Comparison of ENCODE assay signal across 12 mouse cellular contexts in the genomic region with DNA sequence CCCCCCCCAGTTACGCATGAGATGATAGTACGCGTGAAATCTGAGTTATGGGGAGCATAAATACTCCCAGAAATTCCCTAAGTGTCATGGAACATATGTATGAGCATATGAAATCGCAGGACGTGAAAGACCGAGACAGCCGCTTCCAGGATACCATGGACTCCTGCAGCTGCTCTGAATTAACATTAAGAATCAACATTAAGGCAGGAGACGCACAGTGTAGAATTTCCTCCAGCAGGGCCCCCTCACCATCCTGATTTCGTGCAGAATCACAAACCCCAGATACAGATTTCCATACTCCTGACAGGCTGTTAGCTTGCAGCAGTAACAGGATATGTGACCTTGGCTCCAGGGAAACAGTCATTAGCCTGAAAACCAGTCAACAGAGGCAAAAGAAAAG.
DNase-seq lines count a peak whose midpoint lies in the region; ATAC-seq and TF ChIP-seq lines count a peak whose summit lies in the region.
"Had no signal": no experiment of that assay in that cellular context is flagged by ENCODE, and none has a peak within 500 bp of the region (broad histone marks: within the 10 kb centered on the region; RNA-seq: fewer than 3 reads in every experiment).

No protein-coding gene starts in this region.

- 41% methylated on average over 9 of the region's 9 CpGs for WGBS in kidney, embryonic 14.5 days
- 68% methylated on average over 9 of the region's 9 CpGs for WGBS in kidney, adult 2 months
- 31% methylated on average over 9 of the region's 9 CpGs for WGBS in embryonic facial prominence, embryonic 14.5 days
- 38% methylated on average over 9 of the region's 9 CpGs for WGBS in limb, embryonic 15.5 days
- 49% methylated on average over 9 of the region's 9 CpGs for WGBS in cerebellum, adult 2 months
- 71% methylated on average over 9 of the region's 9 CpGs for WGBS in heart, embryonic 11.5 days (ENCODE audit: insufficient replicate concordance)

- ATAC-seq in kidney, embryonic 14.5 days (ENCODE audit: low FRiP score, low TSS enrichment), result peak; percentile 54; the same call in 1 of the 2 replicates
- ATAC-seq in embryonic facial prominence, embryonic 14.5 days (ENCODE audit: low read depth), result peak; percentile 86
- peak; percentile 70 for ATAC-seq in limb, embryonic 15.5 days (ENCODE audit: insufficient number of reproducible peaks, low FRiP score, low TSS enrichment, low read depth)
- no peak for ATAC-seq in heart, embryonic 11.5 days (replicated peaks; ENCODE audit: insufficient number of reproducible peaks, low FRiP score, low TSS enrichment)
- ATAC-seq: inflammation-experienced regulatory T-cells, adult 6 months; liver, embryonic 12.5 days had no signal

- no peak for TF ChIP-seq POLR2A in kidney, adult 2 months (IDR thresholded peaks at IDR 0.05; ENCODE audit: low read depth, low read length)
- no peak for TF ChIP-seq POLR2A in cerebellum, adult 2 months (IDR thresholded peaks at IDR 0.05; ENCODE audit: borderline replicate concordance, insufficient read depth, low read length)

- H3K4me2 ChIP-seq in kidney, embryonic 14.5 days (replicated peaks; ENCODE audit: low read depth, low read length), result no peak overlapping the region
- H3K4me2 ChIP-seq in embryonic facial prominence, embryonic 14.5 days (ENCODE audit: low read depth, low read length), result peak overlapping the region; percentile 30
- no peak overlapping the region for H3K4me2 ChIP-seq in limb, embryonic 15.5 days
- H3K4me2 ChIP-seq in heart, embryonic 11.5 days, result no peak overlapping the region
- H3K4me2 ChIP-seq: liver, embryonic 12.5 days; neural tube, embryonic 15.5 days had no signal

- no peak overlapping the region for H3K9ac ChIP-seq in kidney, embryonic 14.5 days (ENCODE audit: low read depth, low read length)
- H3K9ac ChIP-seq in embryonic facial prominence, embryonic 14.5 days (ENCODE audit: low read depth, low read length), result no peak overlapping the region
- no peak overlapping the region for H3K9ac ChIP-seq in limb, embryonic 15.5 days
- H3K9ac ChIP-seq in heart, embryonic 11.5 days (ENCODE audit: low read depth, low read length), result no peak overlapping the region
- H3K9ac ChIP-seq: liver, embryonic 12.5 days; neural tube, embryonic 15.5 days had no signal

- no peak for TF ChIP-seq CTCF in kidney, adult 2 months (conservative IDR thresholded peaks at IDR 0.05; ENCODE audit: insufficient read depth, insufficient read length, low read depth, low read length)
- TF ChIP-seq CTCF in cerebellum, adult 2 months (IDR thresholded peaks at IDR 0.05; ENCODE audit: borderline replicate concordance, insufficient read depth, low read depth, low read length), result no peak

- H3K27ac ChIP-seq in kidney, embryonic 14.5 days (ENCODE audit: low read depth, low read length), result peak overlapping the region; percentile 24; the same call in 1 of the 2 replicates
- H3K27ac ChIP-seq in kidney, adult 2 months (ENCODE audit: insufficient read depth, low read depth, low read length), result no peak overlapping the region
- H3K27ac ChIP-seq in embryonic facial prominence, embryonic 14.5 days (replicated peaks; ENCODE audit: low read depth, low read length), result peak overlapping the region; percentile 72
- 0 out of 2 replicates have a peak overlapping the region, but pooled peaks have one; percentile 1 for H3K27ac ChIP-seq in limb, embryonic 15.5 days
- H3K27ac ChIP-seq in cerebellum, adult 2 months (ENCODE audit: insufficient read depth, low read length), result no peak overlapping the region
- H3K27ac ChIP-seq in heart, embryonic 11.5 days (ENCODE audit: low read depth, low read length), result no peak overlapping the region
- H3K27ac ChIP-seq: liver, embryonic 12.5 days; neural tube, embryonic 15.5 days had no signal

- no peaks in the 10 kb centered on the region for H3K27me3 ChIP-seq in kidney, embryonic 14.5 days (ENCODE audit: control insufficient read depth, insufficient read depth, low read length)
- no peaks in the 10 kb centered on the region for H3K27me3 ChIP-seq in kidney, adult 2 months (replicated peaks; ENCODE audit: control insufficient read depth, insufficient read depth, low read length)
- H3K27me3 ChIP-seq in embryonic facial prominence, embryonic 14.5 days (replicated peaks; ENCODE audit: control insufficient read depth, insufficient read depth, low read length), result no peaks in the 10 kb centered on the region
- H3K27me3 ChIP-seq in limb, embryonic 15.5 days, result no peaks in the 10 kb centered on the region
- no peaks in the 10 kb centered on the region; the same call in 1 of the 2 replicates for H3K27me3 ChIP-seq in cerebellum, adult 2 months (ENCODE audit: control insufficient read depth, insufficient read depth, low read length)
- no peaks in the 10 kb centered on the region for H3K27me3 ChIP-seq in heart, embryonic 11.5 days (ENCODE audit: control insufficient read depth, insufficient read depth, low read length)
- H3K27me3 ChIP-seq: neural tube, embryonic 15.5 days had no signal

- peaks cover 21% of the 10 kb centered on the region for H3K4me1 ChIP-seq in kidney, embryonic 14.5 days (ENCODE audit: control insufficient read depth, insufficient read depth, low read length)
- no peaks in the 10 kb centered on the region for H3K4me1 ChIP-seq in kidney, adult 2 months (ENCODE audit: control insufficient read depth, insufficient read depth, low read length)
- H3K4me1 ChIP-seq in embryonic facial prominence, embryonic 14.5 days (ENCODE audit: control insufficient read depth, insufficient read depth, low read length), result peaks cover 47% of the 10 kb centered on the region
- H3K4me1 ChIP-seq in limb, embryonic 15.5 days, result peaks cover 11% of the 10 kb centered on the region
- no peaks in the 10 kb centered on the region for H3K4me1 ChIP-seq in cerebellum, adult 2 months (ENCODE audit: control insufficient read depth, insufficient read depth, low read length)
- H3K4me1 ChIP-seq in heart, embryonic 11.5 days (ENCODE audit: control insufficient read depth, insufficient read depth, low read length), result peaks cover 34% of the 10 kb centered on the region

- no peaks in the 10 kb centered on the region for H3K36me3 ChIP-seq in kidney, embryonic 14.5 days (ENCODE audit: control insufficient read depth, insufficient read depth, low read length)
- H3K36me3 ChIP-seq in kidney, adult 2 months (ENCODE audit: control insufficient read depth, insufficient read depth, low read length), result no peaks in the 10 kb centered on the region
- H3K36me3 ChIP-seq in embryonic facial prominence, embryonic 14.5 days (ENCODE audit: control insufficient read depth, insufficient read depth, low read length), result no peaks in the 10 kb centered on the region
- H3K36me3 ChIP-seq in limb, embryonic 15.5 days, result no peaks in the 10 kb centered on the region
- H3K36me3 ChIP-seq in heart, embryonic 11.5 days (ENCODE audit: control insufficient read depth, insufficient read depth, low read length), result no peaks in the 10 kb centered on the region
- H3K36me3 ChIP-seq: liver, embryonic 12.5 days; neural tube, embryonic 15.5 days had no signal

- DNase-seq in kidney, adult 2 months, result no peak
- peak; percentile 37 for DNase-seq in embryo, embryonic 11.5 days (ENCODE audit: low read depth, low spot score)
- peak; percentile 94 for DNase-seq in embryonic facial prominence, embryonic 14.5 days (ENCODE audit: low spot score)
- no peak for DNase-seq in cerebellum, adult 2 months
- DNase-seq: adrenal gland, adult 8-10 months; right cerebral cortex, adult 18-20 months had no signal

- H3K4me3 ChIP-seq in kidney, embryonic 14.5 days (ENCODE audit: low read length), result no peak overlapping the region
- H3K4me3 ChIP-seq in kidney, adult 2 months (ENCODE audit: insufficient read depth, low read depth, low read length), result no peak overlapping the region
- no peak overlapping the region for H3K4me3 ChIP-seq in embryonic facial prominence, embryonic 14.5 days (ENCODE audit: low read depth, low read length)
- H3K4me3 ChIP-seq in limb, embryonic 15.5 days, result no peak overlapping the region
- H3K4me3 ChIP-seq in cerebellum, adult 2 months (replicated peaks; ENCODE audit: insufficient read depth, low read depth, low read length), result no peak overlapping the region
- no peak overlapping the region for H3K4me3 ChIP-seq in heart, embryonic 11.5 days (ENCODE audit: low read depth, low read length)
- H3K4me3 ChIP-seq: liver, embryonic 12.5 days; neural tube, embryonic 15.5 days had no signal

- no peaks in the 10 kb centered on the region for H3K9me3 ChIP-seq in kidney, embryonic 14.5 days (ENCODE audit: control insufficient read depth, low read length)
- H3K9me3 ChIP-seq in embryonic facial prominence, embryonic 14.5 days (ENCODE audit: control insufficient read depth, low read length), result no peaks in the 10 kb centered on the region
- H3K9me3 ChIP-seq in limb, embryonic 15.5 days, result no peaks in the 10 kb centered on the region
- no peaks in the 10 kb centered on the region for H3K9me3 ChIP-seq in heart, embryonic 11.5 days (replicated peaks; ENCODE audit: control insufficient read depth, low read length)
- H3K9me3 ChIP-seq: liver, embryonic 12.5 days; neural tube, embryonic 15.5 days had no signal

Comparison
In these comparisons a context has a peak if more than half of its experiments do, and no peak if none do; other contexts are left out.
1. H3K27ac ChIP-seq: peak in kidney, embryonic 14.5 days (single experiment), embryonic facial prominence, embryonic 14.5 days (single experiment) and limb, embryonic 15.5 days (single experiment); none in kidney, adult 2 months (single experiment), cerebellum, adult 2 months (single experiment) and heart, embryonic 11.5 days (single experiment).
2. DNase-seq: peak in embryo, embryonic 11.5 days (single experiment) and embryonic facial prominence, embryonic 14.5 days (single experiment); none in kidney, adult 2 months (single experiment) and cerebellum, adult 2 months (0 of 2).